Mouse (Mus musculus): Measurements from ENCODE around the gene Yap1.
A peak's percentile ranks its signal among the peaks of the same experiment; 100 is the strongest.

Yap1 gene

DNA sequence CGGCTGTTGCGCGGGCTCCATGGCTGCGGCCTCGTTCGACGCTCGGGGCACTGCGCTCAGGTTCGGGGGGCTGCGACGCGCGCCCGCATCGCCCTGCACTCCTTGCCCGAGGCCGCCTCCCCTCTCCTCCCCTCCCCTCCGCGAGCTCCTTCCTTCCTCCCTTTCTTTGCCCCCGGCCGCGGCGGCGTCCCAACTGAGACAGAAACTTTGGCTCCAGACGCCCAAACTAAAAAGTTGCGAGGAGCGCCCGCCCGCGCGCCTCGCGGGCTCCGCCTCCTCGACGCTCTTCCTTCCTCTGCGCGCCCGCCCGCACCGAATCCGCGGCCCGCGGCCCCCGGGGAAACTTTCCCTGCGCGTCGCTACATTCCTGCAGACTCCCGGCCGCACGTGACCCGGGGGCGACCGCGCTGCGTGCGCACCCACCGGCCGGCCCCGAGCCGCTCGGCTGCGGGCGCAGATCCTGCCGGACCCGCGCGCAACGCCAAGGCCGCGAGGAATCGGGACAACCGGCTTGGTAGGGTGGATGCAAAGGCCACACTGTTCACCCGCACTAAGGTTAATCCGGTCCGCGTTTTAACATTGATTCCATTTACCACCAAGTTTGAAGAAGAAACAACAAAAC, at the start of gene Yap1:
TSS of gene Yap1 (minus strand) at position 227 of the 622 bp plus-strand sequence.
- DNase-seq: peak; percentile 93 to 97

DNA sequence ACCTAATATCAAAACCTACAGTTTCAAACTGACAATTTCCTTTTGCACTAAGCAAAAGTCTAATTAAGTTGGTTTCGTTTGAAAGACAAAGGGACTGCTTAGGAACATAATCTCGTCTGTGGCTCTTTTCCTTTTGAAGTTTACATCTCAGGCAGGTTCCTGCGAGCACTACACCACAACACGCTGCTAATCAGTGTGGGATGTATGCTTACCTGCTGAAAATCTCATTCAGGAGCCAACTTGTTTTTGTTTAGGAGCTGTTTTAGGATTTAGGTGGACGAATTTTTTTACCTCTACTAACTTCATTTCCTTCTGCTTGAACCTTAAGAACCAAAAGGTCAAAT, 38.6 kb upstream of the Yap1 start:
- DNase-seq: no peak

DNA sequence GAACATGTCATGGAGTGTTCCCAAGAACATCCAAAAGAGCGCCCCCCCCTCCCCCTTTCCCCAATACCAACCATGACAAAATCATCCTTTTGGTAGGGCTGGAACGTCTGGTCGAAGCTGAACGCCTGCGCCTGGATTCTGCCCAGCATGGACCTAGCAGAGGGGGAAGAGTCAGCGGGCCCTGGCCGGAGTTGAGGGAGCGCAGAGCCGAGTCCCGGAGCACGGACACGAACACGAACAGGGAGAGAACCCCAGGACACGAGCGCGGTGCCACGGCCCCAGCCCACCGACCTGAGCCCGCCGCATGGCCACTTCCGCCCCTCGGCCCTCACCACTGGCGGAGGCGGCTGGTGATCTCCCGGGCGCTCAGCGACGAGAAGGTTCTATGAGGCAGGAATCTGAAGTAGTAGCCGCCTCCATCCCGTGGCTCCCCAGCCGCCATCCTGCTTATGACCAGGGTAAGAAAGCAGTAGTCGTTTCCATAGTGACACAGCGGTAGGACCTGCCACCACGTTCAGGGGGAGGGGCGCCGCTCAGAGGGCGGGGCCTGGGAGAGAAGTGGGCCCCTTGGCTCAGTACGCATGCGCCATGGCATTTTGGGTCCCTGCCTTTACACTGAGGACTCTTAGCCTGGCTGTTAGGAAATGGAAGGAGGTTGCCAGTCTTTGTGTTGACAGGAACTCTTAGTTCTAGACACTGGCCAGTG, 38.1 kb upstream of the Yap1 start, which contains the start of gene Cfap300:
TSS of gene Cfap300 (minus strand) at position 486 of the 706 bp plus-strand sequence.
- peak; percentile 96 for DNase-seq

DNA sequence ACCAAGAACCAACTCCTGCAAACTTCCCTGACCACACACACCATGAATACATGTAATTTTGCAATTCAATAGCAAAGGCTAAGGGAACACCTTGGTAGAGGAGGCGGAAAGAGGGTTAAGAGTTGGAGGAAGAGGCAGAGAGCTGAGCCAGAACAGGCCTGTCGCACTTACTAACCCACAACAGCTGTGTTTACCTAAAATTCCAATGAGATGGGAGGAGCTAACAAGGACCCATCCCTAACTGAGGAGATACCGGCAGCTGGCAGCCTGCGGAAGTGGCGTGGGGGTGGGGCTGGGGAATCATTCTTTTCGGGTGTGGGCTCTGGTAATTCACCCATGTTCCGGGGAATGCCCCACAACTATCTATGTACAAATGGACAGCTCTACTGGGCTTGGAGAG, 31.1 kb upstream of the Yap1 start:
- DNase-seq: peak; percentile 24 to 49

DNA sequence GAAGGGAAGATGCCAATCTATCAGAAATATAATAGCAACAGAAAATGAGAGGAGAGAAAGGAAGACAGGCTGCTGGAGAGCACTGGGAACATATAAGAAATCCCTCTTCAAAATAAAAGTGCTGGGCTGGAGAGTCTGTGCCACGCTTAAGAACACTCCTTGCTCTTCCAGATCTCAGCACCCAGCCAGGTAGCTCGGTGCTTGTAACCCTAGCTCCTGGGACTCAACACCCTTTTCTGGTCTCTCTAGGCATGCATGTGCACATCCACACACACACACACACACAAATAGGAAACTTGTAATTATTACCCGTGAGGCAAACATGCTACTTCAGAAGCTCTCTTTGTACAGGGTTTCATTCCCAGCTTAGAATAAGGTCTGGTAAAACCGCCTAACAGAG, 30.7 kb upstream of the Yap1 start:
- DNase-seq: no peak

DNA sequence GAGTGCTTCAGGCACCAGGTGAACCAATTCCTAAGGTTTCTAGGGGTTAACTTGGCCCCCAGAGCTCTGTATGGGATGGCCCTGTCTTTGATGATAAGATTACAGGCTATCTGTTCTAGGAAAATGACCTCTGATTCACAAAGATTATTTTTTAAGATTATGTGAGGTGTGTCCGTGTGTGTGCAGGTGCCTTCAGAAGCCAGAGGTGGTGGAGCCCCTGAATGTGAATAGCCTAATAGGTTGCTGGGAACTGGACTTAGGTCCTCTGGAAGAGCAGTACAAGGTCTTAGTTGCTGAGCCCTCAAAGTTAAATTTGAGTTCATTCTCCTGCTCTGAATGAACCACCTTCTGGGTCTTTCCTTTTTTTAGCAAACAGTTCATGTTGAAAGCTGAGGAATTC, 29.7 kb upstream of the Yap1 start:
- DNase-seq: no peak

DNA sequence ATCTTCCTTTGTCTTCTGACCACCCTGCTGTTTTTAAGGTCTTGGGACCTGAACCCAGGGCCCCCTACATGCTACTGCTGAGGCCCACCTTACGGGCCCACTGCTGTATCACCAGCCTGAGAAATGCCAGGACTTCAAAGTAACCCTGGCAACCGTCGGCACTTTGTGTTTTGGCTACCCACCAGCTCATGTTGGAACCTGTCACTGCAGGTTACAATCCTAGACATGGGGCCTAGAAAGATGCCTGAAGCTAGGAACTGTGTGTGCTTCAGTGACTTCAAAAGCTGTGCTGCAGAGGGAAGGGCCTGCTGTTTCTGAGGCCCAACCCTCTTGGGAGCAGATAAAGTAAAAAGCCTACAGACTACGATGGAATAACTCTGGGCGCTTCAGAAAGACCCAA, 28.5 kb upstream of the Yap1 start:
- no peak for DNase-seq

DNA sequence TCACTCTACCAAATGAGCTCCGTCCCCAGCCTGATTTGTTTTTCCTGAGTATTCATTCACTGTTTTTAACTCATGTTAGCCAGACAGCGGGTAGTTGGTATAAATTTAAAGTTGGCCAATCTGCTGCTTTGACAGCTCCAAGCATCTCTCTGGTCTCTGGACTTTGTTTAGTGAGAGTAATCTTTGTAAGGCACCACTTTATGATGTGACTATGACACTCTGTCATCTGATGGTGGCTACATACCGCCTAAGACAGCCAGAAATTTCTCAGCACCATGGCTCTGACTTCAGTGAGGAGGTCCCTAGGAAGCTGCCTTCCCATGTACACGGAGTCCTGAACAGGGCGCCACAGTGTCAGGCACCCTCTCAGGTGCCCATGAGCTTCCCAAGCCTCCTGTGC, 14.2 kb upstream of the Yap1 start:
- no peak for DNase-seq

DNA sequence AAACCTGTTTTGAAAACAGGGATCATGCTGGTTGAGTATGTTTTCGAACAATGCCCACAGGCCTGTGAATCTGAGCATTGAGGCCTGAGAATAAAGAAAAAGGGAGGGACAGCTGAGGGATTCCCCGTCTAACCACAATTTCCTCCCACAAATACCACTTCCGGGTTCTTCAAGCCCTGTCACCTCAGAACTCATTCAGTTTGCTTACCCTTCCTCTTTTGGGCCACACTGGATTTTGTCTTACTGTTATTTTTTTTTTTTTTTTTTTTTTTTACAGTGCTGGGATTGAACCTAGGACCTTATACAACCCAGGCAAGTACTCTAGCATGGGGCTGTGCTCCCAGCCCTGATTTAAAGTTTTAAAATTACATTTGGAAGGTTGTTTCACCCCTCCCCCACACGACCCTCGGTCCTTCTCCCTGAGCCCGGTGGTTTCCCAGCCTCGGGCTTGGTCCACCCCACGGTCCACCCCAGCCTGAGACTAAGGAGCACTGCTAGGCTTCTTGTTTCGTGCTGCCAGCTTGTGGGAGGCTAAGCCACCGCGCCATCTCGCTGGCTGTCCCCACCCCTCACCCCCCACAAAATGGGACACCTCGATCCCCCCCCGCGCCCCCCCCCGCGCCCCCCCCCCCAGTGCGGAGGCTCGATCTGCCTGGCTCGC, 13.0 kb upstream of the Yap1 start:
- peak; percentile 24 to 34 for DNase-seq

DNA sequence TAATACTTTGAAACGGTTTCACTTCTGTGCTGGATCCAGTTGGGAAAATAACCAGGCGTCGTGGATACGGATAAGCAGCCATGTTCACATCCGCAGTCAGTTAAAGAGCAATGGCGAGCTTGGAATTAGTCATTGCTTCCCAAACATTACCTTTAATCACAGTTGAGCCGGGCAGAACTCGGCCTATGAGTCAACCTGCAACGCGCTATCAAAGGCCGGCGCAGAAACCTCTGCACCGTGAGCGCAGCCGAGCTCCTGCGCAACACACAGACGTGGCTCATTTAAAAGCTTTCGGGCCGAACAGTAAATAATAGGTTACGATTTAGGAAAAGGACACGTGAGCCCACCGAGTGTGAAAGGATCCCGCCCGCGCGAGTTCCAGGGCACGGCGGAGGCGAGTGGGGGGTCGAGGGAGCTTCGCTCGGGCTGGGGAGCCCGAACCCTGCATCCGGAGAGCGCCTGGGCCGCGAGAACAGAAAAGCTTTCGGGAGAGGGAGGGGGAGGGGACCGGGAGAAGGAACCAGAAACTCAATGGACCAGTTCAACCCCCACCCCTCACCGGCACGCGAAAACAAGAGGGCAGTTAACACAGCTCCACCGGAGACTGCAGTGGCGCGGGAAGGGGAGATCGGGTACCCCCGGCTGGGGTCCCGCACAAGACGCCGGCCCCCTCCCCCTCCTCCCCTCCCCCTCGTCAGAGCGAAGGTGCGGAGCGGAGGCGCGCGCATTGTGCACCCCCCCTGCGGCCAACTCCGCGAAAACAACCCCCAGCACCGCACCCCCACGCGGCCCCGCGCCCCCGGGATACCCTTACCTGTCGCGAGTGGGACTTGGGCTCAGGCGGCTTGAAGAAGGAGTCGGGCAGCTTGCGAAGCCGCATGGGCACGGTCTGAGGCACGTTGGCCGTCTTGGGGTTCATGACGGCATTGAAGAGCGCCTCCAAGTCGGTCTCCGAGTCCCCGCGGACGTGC, 810 bp downstream of the Yap1 start:
- DNase-seq: peak; percentile 75 to 76

DNA sequence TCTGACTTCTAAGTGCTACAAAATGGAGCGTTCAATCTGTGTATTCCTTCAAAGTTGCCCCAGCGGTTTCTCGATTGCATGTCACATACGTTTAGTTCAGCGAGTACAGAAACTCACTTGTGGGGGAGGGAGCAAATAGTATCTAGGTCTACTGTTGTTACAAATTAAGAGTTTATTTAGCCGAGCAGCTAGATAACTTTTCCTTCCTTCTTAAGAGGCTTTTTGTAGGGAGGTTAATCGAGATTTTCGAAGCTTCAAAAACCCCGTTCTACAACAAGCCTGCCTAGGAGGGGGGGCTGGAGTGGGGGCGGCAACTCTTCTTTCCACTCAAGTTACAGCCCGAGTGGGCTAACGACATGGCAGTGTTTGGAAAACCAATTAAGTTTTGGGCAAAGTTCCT, 1.6 kb downstream of the Yap1 start:
- DNase-seq: no peak

DNA sequence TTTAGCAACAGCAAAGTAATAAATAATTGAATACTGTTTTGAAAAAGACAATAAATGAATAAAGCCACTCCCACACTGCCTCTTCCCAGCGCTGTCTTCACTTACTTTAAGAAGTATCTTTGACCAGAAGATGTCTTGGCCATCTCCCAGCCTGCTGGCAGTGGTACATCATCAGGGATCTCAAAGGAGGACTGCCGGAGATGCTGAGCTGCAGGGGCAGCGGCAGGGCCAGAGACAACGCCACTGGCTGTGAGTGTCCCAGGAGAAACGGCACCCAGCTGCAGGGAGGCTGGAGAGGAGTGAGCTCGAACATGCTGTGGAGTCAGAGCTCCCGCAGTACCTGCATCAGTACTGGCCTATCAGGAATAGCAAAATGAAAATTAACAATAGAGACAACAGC, 3.0 kb downstream of the Yap1 start:
- DNase-seq: peak in 1 of 2 experiments; percentile 29

DNA sequence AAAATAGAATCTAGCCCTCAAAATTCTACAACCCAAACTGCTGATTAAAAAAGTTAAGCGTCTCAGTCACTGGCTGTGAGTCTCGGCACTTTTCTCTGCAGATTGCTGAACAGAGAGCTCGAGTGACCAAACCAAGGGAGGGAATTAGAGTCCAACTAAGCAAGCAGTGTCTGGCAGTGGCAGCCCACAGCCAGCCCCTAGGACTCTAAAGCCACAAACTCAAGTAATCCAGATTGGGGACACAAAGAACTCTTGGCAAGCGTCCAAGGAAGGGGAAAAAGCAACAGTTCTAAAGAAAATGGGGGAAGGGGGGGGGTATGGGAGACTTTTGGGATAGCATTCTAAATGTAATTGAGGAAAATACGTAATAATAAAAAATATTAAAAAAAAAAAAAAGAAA, 10.1 kb downstream of the Yap1 start:
- DNase-seq: no peak

DNA sequence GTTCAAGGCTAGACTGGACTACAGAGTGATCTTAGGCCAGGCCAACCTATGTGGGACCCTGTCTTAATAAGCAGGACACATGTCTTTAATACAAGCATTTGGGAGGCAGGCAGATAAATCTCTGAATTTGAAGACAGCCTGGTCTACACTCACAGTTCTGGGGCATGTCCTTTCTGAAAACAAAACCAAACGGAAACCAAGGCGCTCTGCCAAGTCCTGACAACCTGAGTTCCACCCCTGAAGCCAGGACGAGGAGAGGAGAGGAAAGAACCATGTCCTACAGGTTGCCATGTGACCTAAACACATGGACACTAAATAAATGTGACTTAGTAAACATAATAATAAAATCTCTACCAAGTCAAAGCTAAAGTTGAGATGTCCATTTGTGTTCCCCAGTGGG, 11.7 kb downstream of the Yap1 start:
- DNase-seq: no peak

DNA sequence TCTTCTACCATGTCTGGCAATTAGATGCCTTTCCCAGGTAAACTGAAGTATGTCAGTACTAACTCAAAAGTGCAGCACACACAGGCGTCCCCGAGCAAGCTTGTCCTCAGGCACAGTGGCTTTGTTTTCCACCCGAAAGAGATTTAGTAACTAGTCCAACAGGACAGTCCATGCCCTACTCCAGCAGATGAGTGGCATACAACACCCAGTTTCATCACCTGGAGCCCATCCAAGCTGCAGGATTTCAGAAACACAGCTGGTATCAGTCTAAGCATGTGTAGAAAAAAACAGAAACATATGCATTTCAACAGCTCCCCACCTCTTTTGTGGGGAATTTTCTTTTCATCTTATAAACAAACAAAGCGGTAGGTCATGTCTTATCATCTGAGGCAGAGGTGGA, 13.5 kb downstream of the Yap1 start:
- no peak for DNase-seq

DNA sequence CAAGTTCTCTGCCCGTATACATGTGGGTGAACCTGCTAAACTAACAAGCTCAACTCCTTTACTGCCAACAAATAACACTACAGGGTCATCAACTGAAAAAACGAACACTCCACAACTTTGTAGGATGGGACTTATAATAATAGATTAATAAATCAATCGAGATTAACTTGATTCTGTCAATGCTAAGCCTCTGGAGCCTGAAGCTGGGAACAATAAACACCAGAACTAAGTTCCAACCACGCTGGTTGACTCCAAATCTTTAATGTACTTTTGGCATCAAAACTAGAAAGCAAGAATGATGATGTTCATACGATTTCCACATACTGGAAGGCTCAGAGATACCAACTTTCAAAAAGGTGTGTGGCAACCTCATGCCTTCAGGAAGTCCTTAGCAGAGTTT, 17.3 kb downstream of the Yap1 start:
- no peak for DNase-seq

DNA sequence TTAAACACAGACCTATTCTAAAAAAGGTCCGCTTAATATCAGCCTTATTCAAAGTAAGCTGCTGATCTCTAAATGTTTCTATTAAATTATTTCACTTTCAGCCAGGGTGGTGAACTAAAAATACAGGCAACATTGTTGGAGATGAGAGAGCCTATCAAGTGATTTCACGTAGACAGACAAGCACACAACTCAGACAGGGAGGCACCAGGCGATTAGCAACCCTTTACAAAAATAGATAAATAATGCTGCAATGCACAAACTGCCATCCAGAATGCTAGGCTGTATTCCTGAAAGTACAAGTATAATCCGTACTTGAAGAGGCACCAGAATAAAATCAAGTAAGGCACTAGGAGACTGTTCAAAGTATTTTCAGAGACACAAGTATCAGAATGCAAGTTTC, 20.1 kb downstream of the Yap1 start:
- DNase-seq: no peak

DNA sequence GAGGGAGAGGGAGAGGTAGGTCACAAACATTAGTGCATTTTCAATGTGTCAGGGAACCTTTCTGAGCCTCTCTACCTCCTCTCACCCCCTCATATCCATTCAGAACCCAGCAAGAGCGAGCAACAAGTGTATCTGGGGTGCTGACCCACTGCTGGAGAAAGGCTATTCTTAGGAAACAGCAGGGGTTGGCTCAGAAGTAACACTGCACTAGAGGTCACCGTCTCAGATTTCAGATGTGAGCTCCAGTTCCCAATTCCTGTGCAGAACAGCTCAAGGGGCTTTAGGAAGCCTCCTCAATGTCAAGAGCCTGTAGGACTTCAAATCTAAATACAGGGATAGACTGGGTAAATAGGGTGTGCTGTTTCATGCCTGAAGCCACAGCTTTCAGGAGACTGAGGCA, 20.7 kb downstream of the Yap1 start:
- DNase-seq: no peak

DNA sequence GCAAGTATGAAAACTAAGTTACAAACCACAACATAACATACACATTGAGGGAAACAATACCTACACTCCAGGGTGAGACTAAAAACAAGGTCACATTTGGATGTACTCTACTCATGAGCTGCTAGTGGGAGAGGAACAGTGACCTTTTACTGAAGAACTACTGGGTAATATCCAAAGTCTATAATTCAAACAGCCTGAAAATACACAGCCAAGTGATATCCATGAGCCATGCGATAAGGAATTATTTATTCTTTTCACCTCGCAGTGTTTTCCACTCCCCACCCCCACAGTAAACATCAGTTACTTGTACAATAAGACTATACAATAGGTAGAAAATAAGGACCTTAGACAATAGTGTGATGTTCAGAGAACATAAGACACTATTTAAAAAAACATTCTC, 24.2 kb downstream of the Yap1 start:
- no peak for DNase-seq

DNA sequence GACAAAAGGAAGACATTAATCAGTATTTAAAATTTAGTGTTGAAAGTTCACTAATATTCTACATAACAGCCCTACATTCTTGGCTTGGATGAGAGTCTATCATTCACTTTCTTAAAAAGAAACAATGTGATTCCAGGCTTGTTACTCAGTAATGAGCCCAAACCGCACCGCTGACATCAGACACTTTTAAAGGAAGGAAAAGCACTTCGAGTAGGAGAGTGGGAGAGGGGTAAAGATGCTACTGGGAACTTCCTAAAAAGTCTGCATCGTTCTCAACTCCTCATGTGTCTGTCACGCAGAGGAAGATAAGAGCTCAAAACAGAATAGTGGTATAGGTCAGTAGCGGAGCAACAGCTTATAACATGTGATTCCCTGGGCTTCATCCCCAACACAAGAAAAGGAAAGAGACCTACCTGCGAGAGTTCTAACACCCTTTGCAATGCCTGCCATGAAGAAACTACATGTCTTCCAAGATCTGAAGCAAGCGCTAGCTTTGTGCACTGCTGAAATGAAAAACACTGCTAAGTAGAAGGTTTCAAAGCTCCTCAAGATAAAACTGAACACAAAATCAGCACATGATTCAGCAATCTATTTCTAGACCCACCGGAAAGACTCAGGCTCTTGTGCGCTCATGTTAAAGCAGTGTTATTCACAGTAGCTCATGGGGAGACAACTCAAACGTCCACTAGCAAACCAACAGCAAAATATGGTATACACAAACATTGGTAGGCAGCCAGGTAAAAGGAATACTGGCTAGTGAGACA, 25.1 kb downstream of the Yap1 start:
- DNase-seq: no peak

DNA sequence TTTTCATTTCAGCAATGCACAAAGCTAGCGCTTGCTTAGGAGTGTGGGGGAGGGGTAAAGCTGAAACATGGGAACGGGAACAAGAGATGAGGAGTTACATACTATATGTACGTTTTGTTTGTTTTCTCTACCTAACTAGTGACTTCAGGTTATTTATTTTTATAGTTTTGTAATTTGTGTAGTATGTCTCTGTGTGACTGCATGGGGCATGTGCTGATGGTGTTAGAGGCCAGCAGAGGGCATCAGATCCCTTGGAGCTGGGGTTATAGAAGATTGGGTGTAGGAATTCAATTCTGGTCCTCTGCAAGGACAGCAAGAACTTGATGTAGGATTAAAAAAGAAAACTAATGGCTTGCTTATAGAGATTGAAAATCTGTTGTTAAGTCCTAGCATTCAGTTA, 25.9 kb downstream of the Yap1 start:
- no peak for DNase-seq

DNA sequence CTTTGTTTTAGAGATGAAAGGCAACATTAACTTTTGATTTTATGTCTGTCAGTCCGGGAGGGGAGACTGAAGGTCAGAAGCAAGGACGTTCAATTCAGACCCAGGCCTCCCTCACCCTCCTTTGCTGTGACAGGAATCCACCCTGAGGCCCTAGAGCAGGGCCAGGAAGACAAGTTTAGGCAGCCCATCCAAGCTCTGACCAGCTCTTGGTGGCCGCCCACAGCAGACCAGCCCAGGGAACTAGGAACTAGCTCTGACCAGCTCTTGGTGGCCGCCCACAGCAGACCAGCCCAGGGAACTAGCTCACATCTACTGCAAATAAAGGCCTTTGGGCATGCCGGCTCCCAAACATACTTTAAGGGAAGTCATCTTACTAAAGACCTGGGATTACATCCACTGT, 26.8 kb downstream of the Yap1 start:
- no peak for DNase-seq
